Mouse (Mus musculus): ENCODE results near the gene Olfr459. TPM values are rescaled to one million over a fixed set of nuclear protein-coding genes. Genes with fewer than 3 reads are reported as not detected.

Gene Olfr459
- total RNA-seq (2021) = not detected
- long read RNA-seq, experiment 1 = 0 reads
- long read RNA-seq, experiment 2 = 0 reads

GRCm38 (mm10) chr6:41775077-41775476 lies at the start of gene Olfr459:
Olfr459 (minus strand) TSS chr6:41775177.
- DNase-seq = no peak

- no peak for DNase-seq
Observed at GRCm38 (mm10) chr6:41824086-41824485, 49.1 kb upstream of the Olfr459 start.

GRCm38 (mm10) chr6:41786700-41787099 lies 11.7 kb upstream of the Olfr459 start:
- DNase-seq = no peak

GRCm38 (mm10) chr6:41775721-41776120 lies 744 bp upstream of the Olfr459 start:
- no peak for DNase-seq

GRCm38 (mm10) chr6:41769872-41770271 lies 5.1 kb downstream of the Olfr459 start:
- DNase-seq = no peak

GRCm38 (mm10) chr6:41764306-41764705 lies 10.7 kb downstream of the Olfr459 start:
- DNase-seq = no peak

GRCm38 (mm10) chr6:41762370-41762757 lies 12.6 kb downstream of the Olfr459 start:
- DNase-seq = no peak

GRCm38 (mm10) chr6:41761702-41762369 lies 13.1 kb downstream of the Olfr459 start:
- peak; percentile 6 for DNase-seq

GRCm38 (mm10) chr6:41759618-41760017 lies 15.4 kb downstream of the Olfr459 start:
- no peak for DNase-seq

GRCm38 (mm10) chr6:41758421-41758820 lies 16.6 kb downstream of the Olfr459 start:
- DNase-seq = no peak

- no peak for DNase-seq
Observed at GRCm38 (mm10) chr6:41757199-41757598, 17.8 kb downstream of the Olfr459 start.

GRCm38 (mm10) chr6:41754626-41755025 lies 20.4 kb downstream of the Olfr459 start:
- no peak for DNase-seq

GRCm38 (mm10) chr6:41744664-41745392 lies 30.1 kb downstream of the Olfr459 start:
- no peak for DNase-seq

- DNase-seq = no peak
Observed at GRCm38 (mm10) chr6:41741101-41741500, 33.9 kb downstream of the Olfr459 start.

GRCm38 (mm10) chr6:41734719-41735470 lies 40.1 kb downstream of the Olfr459 start:
- DNase-seq = no peak

GRCm38 (mm10) chr6:41727989-41728609 lies 46.9 kb downstream of the Olfr459 start:
- DNase-seq = no peak

- DNase-seq = no peak
Observed at GRCm38 (mm10) chr6:41721430-41721829, 53.5 kb downstream of the Olfr459 start.

Other genes starting within 250 kb of the Olfr459 start
- gene Ephb6, start 169.7 kb downstream of the Olfr459 start, total RNA-seq (2021) = 1 to 10 TPM; 1.2 to 1.6 TPM
- gene Trpv6, start 138.8 kb downstream of the Olfr459 start, total RNA-seq (2021) = not detected
- not detected for gene Trpv5, start 94.4 kb downstream of the Olfr459 start, total RNA-seq (2021)
- gene Llcfc1, start 90.7 kb downstream of the Olfr459 start, total RNA-seq (2021) = not detected
- not detected for gene Kel, start 70.8 kb downstream of the Olfr459 start, total RNA-seq (2021)
- gene Pip, start 72.4 kb upstream of the Olfr459 start, total RNA-seq (2021) = not detected
- not detected for gene Sval2, start 77.8 kb upstream of the Olfr459 start, total RNA-seq (2021)
- not detected for gene Sval1, start 176.5 kb upstream of the Olfr459 start, total RNA-seq (2021)
- gene Sval3, start 193.0 kb upstream of the Olfr459 start, total RNA-seq (2021) = not detected

Data from gastrocnemius, postnatal 25 days (tissue).